Mouse (Mus musculus) heart, postnatal 4 days (tissue): ENCODE results near the gene Wdr90. TPM values are rescaled to one million over a fixed set of nuclear protein-coding genes. Genes with fewer than 3 reads are reported as not detected.

Source experiments
- DNase-seq: peaks from one replicate; pipeline ENCODE4 v3.0.0; 2021
- total RNA-seq, 2 experiments: library from RNA; stranded (reverse); gene quantifications; 2 replicates each; pipeline ENCODE4 v1.2.3; 2021

The Wdr90 gene
- 10 to 100 TPM; 14.4 to 15.1 TPM for total RNA-seq

DNA sequence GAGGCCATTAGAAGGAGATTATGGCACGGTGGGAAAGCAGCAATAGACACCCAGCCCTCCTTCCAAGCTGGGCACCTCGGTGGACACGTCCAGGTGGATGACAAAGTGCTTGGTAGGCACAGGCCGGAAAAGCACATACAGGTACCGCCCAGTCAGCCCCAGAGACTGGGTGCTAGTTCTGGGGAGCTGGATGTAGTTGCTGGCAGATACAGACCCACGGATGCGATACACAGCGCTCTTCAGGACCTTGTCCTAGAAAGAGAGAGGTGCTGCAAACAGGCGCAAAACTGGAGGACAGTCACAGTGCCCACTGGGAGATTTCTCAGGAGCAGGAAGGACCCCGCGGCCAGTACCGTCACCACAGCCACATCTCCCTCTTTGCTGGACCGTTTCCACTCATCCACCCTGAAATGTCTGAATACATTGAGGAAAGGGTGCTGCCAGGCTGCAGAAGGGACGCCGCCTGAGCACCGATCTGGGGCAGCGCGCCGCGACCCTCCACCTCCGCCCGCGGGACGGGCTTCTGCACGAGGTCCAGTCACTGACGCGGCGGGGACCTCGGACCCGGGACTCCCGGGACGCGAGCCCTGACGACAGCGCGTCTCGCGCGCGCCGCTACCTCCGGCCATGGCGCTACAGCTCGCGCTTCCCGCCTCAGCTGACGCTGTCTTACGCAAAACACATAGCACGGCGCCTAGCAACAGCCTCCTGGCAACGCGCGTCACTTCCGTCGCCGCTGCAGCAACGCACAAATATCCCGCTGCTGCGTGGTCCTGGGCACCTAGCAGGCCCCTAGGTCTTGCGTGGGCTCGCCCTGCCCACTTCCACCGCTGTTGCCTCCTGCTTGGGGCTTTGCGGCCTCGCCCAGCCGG, at the start of gene Wdr90:
Gene Wdr90 (minus strand): TSS at position 670 of the 872 bp plus-strand sequence.
- DNase-seq, result peak; percentile 88

DNA sequence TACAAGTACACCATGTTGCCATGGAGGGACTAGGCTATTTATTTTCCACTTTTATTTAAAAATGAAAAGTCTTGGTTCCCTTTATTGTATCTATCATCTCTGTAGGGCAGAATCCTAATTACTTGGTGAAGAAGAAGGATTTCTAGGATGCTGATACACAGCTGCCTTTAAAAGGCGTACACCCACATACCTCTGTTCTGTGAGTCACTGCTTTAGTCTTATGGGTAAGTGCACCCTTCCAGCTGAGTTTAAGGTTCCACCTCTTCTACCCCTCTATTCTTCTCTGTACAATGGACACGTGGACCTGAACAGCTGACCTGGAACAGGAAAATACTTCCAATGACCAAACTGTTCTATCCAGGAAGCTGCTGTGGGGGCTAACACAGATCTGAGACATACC, 46.3 kb upstream of the Wdr90 start:
- no peak for DNase-seq

DNA sequence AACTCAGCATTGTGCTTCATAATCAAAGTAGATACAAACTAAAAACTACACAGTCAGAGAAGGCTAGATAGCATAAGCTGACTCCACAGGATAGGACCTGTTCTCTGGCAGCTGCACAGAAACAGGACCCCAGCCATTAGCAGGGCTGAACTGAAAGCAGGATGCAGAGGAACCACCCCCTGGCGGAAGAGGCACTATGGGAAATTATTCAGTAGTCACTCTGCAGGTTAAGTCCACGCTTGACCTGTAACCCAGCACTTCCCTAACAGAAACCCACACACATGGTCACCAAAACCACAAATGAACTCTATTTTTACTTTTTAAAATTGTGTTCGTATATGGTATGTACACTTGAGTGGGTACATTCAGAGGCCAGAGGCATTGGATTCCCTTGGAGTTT, 41.8 kb upstream of the Wdr90 start:
- no peak for DNase-seq

DNA sequence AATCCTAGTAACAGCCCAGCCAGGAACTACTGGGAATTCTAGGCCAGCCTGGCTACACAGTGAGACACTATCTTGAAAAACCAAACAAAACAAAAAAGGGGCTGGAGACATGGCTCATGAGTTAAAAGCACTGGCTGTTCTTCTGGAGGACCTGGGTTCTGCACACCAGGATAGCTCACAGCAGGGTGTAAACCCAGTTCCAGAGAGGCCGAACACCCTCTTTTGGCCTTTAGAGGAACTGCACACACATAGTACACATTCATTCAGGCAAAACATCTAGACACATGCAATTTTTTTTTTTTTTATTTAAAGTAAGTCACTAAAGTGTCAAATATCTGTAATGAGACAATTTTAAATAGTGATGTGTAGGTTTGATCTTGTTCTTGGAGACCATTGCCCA, 38.9 kb upstream of the Wdr90 start:
- no peak for DNase-seq

DNA sequence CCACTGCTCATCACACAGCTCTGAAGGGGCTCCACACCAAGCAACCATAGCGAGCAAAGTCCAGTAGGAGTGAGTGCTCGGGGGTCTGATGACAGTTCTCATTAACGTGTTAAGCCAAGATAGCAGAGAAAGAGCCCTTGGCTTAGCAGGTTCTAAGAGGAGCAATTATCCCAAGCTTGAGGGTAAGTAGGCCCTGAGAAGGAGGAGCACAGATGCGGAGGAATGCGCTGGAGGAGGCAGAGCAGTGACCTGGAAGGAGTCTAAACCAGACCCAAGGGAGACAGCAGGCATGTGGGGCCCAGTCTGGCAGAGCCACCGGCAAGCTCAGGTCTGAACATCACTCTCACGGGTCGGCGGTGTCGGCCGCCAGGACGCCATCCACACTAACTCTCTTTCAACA, 34.6 kb upstream of the Wdr90 start:
- no peak for DNase-seq

DNA sequence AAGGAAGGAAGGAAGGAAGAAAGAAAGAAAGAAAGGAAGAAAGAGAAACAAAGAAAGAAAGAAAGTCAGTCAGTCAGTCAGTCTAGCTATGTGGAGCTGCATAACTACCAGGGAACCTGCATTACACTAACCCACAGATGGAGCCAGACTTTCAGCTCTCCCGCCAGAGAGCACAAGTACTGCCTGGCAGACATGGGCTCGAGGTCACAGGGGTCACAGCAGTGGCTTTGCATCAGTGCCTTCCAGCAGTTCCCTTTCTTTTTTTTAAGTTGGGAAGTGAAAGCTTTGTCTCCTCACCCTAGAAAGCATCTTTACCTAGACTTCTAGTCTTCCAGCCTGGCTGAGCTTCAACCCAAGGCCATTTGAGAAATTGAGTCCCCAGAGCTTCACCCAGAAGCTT, 34.1 kb upstream of the Wdr90 start:
- DNase-seq, result no peak

DNA sequence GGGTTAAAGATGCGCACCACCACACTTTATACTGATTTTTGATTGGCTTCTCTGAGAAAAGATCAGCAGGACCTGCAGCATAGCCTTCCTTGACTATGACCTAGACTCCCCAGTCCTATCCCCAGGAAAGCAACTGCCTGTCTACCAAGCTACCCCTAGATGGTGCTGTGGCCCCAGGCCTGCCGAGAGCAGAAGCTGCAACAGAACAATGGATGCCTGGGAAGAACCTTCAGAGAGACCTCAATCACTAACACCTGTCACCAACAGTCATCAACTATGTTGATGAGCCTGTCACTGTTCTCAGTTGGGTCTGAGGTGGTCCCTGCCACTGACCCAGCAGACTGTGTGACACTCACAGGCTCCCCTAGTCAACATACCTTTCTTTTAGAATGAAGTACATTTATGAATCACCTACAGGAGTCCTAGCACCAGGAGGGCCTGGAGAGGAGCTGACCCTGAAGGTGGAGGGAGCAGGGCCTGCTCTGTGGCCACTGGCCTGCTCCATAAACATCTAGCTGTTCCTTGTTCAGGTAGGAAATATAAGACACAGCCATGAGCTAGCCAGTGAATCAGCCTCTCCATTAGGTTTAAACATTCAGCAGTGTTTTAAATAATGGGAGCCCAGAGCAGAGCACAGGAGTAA, 32.8 kb upstream of the Wdr90 start:
- DNase-seq, result peak; percentile 77

DNA sequence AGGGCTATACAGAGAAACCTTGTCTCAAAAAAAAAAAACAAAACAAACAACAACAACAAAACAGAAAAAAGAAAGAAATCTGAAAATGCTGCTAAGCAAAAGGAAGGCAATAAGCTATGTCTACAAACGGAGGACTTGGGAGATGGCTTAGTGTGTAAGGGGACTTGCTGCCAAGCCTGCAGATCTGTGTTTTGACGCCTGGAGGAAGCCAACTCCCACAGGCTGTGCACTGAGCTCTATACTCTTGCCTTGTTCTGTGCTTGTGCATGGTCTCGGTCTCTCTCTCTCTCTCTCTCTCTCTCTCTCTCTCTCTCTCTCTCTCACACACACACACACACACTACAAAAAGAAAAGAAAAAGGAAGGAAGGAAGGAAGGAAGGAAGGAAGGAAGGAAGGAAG, 27.5 kb upstream of the Wdr90 start:
- DNase-seq, result no peak

DNA sequence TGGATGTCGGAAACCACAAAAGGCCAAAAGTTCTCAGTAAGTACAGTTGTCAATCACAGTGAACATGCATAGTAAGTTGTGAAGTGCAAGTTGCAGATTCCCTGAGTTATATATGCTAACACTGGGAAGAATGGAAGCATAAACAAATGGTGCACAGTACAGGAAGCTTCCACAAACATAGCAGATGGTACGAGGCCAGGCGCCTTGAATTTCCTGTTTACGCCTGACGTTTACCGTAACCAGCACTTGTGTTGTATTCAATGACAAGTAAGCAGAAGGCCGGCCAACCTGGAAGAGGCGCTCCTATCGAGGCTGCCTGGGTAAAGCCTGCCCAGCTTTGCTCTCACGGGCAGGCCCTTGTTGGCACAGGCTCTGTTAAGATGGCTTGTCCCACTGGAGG, 26.2 kb upstream of the Wdr90 start:
- no peak for DNase-seq

DNA sequence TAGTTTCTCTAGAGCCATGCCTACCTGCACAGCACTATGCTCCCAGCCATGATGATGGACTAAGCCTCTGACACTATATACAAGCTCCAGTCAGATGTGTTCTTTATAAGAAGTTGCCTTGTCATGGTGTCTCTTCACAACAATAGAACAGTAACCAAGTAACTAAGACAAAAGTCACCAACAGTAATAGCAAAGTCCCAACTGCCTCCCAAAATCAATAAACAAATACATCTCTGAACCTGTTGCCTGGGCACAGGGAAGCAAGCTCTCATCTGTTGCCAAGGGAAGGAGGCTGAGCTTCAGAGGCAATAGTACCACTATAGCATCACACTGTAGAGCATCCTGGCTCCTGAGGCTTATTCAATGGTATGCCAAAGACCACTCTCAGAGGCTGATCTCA, 25.5 kb upstream of the Wdr90 start:
- no peak for DNase-seq

DNA sequence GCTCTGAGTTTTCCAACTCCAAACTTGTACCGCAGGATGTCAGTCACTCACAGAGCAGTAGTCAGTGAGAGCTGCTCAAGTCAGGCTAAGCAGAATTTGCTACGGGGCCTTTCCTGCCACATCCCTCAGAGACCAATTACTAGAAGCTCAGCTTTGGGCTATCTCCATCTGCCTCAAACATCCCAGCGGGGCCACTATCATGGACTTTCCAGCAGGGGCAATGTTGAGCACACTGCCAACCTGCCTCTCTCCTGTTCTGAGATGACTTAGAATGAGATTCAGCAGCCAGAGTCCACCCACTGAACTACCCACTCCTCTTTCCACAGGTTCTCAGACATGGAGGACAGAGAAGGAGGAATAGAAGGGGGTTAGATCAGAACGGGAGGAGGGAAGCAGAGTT, 24.3 kb upstream of the Wdr90 start:
- DNase-seq, result no peak

DNA sequence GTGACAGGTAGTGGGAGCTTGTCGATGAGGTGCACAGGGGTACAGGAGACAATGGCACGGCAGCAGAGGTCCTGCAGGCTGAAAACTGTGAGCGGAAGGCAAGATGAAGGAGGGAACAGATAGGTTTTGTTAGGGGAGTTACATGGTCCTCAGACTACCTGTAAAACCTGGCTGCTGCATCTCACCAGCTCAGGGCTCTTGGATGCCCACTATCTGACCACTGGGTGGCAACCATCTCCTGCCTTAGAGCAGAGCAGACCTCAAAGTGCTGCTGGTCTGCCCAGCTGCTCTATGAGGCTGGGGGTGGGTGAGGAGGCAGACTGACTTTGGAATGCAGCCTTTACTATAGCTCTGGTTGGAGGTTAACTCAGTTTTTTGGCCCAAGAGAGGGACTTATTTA, 22.5 kb upstream of the Wdr90 start:
- DNase-seq, result no peak

DNA sequence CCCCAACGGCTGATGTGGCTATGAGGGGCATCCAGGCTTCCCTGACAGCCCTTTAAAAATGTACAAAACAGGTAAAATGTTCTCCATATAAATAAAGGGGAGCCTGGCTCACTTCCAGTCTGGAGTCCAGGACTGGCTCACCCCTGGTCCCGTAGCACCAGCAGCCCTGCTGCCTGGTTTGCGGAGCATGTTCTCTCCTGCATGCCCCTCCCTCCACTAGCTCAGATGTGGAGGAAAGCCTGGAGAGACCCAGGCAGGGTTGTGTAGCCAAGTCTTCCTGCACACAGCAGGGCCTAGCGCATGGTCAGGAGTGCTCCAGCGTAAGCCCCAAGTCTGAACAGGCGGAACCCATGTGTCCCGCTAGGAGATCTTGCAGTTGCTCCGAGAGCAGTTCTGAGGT, 22.0 kb upstream of the Wdr90 start:
- DNase-seq, result no peak

DNA sequence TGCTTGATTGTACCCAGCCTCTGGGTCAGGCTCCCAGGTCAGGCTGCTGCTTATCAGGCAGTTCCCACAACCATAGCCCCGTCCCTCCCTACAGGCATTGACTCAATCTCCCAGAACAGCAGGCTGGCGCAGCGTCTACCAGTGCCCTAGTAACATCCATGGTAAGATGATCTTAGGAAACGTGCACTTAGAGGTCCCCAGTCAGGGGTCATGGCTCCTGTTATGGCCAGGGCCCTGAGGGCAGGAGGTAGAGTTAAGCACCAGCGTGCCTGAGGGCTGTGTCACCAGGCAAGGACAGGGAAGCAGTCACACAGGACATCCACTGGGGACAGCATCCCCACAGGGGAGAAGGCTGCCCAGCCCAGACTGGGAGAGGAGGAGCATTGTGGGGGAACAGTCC, 21.0 kb upstream of the Wdr90 start:
- no peak for DNase-seq

DNA sequence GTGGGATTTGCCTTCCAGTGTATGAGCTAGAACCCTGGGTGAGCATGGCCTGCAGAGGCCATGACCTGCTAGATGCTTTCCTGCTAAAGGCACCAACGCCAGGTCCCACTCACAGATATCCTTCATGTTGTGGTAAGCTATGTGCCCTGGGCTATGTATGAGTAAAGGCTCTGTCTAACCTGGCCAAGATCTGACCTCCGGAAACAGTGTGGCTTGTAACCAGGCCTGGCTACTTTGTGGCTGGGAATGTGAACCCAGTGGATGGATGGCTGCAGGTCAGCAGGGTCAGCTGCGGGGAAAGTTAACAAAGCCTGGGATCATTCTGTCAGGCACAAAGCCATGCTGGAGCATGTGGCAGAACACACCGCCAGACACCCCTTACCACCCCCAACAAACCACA, 20.4 kb upstream of the Wdr90 start:
- DNase-seq, result no peak

DNA sequence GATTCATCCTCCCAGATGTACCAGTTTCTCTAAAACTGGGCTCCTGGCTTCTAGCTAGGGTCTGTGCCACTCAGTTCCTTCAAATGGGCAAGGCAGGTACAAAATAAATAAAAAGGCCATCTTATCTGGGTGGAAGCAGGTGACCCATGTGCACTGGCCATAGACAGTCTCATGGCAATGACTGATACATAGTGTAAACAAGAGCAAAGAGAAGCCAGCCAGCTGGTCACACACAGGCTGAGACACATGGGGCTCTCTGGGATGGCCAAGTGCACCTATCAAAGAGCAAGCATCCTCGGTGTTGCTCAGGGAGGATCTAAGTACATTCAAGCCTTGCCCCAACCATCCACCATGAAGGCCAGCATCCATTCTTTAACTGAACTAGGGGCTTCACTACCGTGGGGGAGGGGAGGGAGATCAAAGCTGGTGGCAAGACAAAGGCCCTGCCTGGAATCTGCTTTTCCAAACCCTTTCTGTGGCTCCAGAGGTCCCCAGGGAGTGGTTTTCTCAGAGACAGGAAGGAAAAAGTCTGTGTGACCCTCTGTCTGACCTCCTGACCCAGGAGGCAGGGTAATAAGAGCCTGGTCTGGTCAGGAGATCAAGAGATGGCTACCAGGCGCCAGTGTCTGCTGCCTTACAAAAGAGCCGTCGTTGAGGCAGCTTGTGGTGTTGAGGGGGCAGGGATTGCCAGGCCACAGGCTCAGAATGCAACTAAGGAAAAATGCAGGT, 19.8 kb upstream of the Wdr90 start:
- no peak for DNase-seq

DNA sequence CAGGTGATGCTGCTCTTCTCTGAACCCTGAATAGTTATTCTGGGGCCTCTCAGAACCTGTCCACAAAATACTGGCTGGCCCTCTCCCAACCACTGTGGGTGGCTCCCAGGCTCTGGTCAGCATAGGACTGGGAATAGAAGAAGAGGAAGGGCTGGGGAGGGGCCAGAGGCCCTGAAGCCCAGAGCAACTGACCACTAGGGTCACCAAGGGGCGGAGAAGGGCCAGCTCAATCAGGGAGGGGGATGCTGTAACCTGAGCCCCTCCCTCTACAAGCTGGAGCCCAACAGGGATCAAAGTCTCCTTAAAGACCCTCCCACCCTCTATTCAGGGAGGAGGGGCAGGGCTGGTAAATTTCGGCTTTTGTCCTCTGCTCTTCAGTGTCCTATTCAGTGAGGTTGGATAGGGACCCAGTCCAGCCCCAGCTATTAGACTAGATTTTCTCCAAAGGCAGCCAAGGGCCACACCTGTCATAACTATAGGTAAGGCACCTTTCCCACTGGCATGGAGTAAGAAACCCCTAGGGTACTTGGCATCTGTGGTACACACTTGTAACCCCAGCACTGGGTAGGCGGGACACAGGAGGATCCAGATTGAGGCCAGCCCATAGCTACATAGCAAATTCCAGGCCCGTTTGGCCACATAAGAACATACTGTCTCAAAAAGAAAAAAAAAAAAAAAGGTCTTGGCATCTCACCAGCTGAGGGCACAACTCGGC, 19.1 kb upstream of the Wdr90 start, which contains the start of gene Wfikkn1:
Gene Wfikkn1 (minus strand): TSS at position 663 of the 715 bp plus-strand sequence.
- peak; percentile 7 for DNase-seq

DNA sequence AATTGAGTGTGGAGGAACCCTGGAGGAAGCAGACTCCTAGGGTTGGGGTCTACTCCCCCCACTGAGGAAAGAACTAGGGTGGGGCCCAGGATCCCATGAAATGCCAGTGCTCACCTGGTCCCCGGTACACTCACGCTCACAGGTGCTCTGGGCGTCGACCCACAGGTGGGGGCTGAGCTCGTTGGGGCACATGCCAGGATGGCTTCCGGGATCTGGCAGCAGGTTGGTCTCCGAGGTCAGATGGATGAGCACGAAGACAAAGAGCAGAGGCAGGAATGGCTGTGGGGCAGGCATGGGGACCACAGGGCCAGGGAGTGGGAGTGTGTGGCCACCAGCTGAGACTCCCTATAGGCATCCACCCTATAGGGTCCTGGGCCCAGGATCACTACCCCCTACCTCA, 18.4 kb upstream of the Wdr90 start:
- DNase-seq, result no peak

DNA sequence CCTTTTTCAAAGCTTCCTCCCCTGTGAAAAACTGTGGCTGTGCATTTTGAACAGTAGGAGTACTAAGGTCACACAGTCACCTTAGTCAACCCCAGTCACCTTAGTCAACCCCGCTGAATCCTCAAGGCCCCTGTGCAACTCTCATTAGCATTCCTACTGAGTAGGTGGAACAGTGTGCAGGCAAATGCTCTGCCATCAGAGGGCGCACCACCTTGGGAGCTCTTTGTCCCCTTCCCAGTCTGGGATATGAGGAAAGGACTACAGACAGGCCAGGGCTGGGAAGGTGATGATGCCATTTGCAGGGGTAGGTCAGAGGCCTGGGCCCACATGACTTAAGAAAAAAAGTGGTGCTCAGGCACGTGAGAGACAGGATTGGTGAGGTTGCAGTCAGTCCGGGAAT, 18.0 kb upstream of the Wdr90 start:
- DNase-seq, result peak; percentile 33

DNA sequence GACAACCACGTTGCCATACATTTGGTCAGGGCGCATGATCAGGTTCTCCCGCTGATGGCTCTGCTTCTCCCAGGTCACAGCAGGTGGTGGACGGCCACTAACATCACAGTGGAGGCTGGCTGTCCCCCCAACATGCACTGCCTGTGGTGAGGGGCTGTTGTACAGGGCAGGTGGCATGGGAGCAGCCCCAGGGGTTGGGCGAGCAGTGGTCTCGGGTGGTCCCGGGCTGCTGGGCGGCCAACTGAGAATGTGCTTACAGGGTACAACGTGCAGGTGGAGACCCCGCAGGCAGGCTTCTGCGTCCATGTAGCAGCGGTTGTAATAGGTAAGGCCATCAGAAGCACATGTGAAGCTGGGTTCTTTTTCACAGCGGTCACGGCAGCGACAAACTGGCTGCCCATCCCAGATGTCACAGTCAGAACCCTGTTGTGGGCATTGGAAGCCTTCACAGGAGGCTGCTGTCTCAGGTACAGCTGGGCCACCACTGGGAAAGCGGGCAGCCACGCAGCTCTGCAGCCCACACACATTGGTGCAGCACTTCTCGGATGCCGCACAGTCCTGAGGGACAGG, 17.4 kb upstream of the Wdr90 start:
- no peak for DNase-seq

DNA sequence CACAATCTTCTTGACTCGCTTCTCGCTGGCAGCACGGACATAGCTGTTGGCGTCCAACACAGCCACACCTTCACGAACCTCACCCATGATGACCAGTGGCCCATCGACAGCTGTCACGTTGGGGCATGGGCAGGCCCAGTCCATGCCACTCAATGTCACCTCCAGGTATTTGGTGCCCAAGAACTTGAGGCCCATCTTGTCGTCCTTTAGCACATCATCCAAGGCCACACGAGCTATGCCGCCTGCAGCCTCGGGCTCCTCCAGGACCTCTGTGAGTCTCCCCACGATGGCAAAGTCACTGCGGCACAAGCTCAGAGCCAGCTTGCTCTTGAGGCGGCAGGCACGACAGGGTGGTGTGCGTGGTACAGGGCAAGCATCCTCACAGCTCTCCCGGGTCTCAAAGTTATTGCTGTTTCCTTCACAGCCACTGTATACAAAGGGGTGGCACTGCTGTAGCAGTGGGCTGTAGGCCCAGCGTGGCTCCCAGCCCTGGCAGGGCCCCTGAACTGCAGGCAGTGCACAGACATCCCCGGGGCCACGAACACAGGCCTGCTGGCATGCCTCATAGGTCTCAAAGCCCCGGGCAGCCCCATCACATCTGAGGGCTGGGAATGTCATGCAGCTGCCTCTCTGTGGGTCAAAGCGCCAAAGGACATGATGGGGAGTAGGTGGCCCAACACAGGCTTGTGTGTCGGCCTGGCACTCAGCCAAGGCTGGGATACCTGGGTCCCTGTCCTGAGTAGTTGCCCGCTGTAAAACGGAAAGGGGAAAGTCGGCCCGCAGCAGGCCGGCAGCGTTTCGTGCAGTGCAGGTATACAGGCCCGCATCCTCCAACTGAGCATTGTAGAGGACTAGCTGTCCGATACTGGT, 16.7 kb upstream of the Wdr90 start:
- DNase-seq, result no peak
